Mouse (Mus musculus): Measurements from ENCODE around the gene Lrrc55.

Lrrc55 gene

DNA sequence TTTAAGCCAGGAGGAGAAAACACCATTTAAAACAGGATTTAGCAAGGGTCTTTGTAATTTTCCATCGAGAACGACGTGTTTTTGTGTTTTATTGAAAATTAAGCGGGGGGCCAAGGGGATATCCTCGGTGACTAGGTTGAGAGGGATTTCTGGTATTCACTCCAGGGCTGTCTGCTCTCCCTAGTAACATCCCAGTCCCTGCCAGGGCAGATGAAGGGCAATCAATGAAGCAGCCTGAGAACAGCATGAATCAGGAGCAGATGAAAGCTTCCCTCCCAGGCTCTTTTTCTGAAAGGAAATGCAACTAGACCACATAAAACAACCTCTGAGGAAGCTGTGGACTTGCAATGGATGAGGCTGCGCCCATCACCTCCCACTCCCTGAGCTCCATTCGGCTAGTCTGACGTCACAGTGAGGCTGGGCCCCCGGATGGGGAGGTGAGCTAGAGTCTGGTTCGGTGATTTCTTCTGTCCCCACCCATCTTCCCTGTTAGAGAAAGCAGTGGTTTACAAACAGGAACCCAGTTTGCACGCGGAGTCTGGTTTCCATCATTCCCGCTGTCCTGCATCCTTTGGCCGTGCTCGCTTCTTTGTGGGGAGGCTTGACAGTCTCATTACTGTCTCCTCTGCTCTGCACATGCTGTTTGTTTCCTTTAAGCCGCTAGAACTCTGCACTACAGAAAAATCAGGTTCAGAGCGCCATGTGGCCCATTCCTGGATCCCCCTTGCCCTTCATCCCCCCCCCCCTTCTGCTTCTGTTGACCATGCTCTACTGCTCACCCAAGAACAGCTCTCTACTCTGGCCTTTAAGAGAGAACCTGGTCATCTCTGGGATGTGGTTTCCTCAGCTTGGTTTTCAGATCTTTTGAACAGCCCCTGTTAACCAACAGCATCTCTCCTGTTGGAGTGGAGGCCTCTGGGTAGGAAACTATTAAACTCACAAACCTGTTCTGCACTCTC, 27.5 kb upstream of the Lrrc55 start:
- H3K4me3 ChIP-seq (replicated peaks; ENCODE audit: low read length), result no peak overlapping the region
- no peaks in the 10 kb centered on the region for H3K9me3 ChIP-seq (ENCODE audit: low read length)
- peaks cover 7% of the 10 kb centered on the region for H3K4me1 ChIP-seq (replicated peaks; ENCODE audit: low read depth, low read length)
- H3K36me3 ChIP-seq (ENCODE audit: insufficient read depth, low read length), result no peaks in the 10 kb centered on the region
- TF ChIP-seq POU5F1 (IDR thresholded peaks at IDR 0.05; ENCODE audit: borderline replicate concordance, low read length) (no peak), CTCF (conservative IDR thresholded peaks at IDR 0.05; ENCODE audit: low read length) (no peak), NANOG (IDR thresholded peaks at IDR 0.05; ENCODE audit: borderline replicate concordance, low read length) (no peak)
- peaks cover 4% of the 10 kb centered on the region; the same call in 1 of the 2 replicates for H3K27me3 ChIP-seq (ENCODE audit: insufficient read depth, low read length)

DNA sequence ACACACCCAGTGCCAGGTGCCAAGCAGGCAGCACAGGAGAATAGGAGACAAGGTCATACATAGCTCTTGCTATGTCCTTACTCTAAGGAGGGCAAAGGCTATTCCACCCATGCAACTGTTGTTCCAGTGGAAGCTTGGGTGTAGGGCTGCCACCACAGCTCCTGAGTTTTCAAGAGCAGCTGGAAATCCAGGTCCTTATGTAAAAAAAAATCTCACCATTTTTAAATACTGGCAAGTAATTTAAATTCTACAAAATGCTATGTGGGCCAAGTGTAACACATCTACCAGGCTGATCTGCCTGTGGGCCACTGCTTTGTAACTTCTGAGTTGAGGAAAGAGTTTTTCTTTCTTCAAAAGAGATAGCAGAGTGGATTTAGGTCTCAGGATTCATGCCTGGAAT, 19.6 kb upstream of the Lrrc55 start:
- H3K4me3 ChIP-seq (replicated peaks; ENCODE audit: low read length), result no peak overlapping the region
- H3K4me1 ChIP-seq (replicated peaks; ENCODE audit: low read depth, low read length), result no peaks in the 10 kb centered on the region
- TF ChIP-seq CTCF (conservative IDR thresholded peaks at IDR 0.05; ENCODE audit: low read length), result no peak
- no peak for TF ChIP-seq NANOG (IDR thresholded peaks at IDR 0.05; ENCODE audit: borderline replicate concordance, low read length)
- no peak for TF ChIP-seq POU5F1 (IDR thresholded peaks at IDR 0.05; ENCODE audit: borderline replicate concordance, low read length)
- no peaks in the 10 kb centered on the region for H3K36me3 ChIP-seq (ENCODE audit: insufficient read depth, low read length)
- H3K9me3 ChIP-seq (ENCODE audit: low read length), result no peaks in the 10 kb centered on the region
- H3K27me3 ChIP-seq (ENCODE audit: insufficient read depth, low read length), result peaks cover 4% of the 10 kb centered on the region; the same call in 1 of the 2 replicates

DNA sequence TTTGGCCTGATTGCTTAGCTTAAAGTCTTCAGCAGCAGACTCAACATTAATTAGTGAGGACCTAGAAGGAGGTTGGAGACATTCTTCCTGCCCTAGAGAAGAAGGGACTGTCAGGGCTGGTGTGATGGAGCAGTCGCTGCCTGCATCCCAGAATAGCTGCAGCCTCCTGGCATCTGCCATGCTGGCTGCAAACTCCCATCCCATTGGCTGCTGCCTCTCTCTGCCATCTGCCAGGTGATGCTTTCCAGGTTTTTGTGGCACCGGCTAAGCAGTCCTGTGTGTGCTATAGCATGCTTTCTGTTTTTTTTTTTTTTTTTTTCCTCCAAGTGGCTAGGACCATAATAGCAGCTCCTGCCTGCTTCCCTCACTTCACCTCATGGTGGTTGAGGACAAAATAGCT, 16.7 kb upstream of the Lrrc55 start:
- Histone ChIP-seq H3K9me3 (ENCODE audit: low read length) (no peaks in the 10 kb centered on the region), H3K36me3 (ENCODE audit: insufficient read depth, low read length) (no peaks in the 10 kb centered on the region), H3K4me1 (replicated peaks; ENCODE audit: low read depth, low read length) (no peaks in the 10 kb centered on the region), H3K4me3 (replicated peaks; ENCODE audit: low read length) (no peak overlapping the region), H3K27me3 (ENCODE audit: insufficient read depth, low read length) (no peaks in the 10 kb centered on the region)
- TF ChIP-seq CTCF (conservative IDR thresholded peaks at IDR 0.05; ENCODE audit: low read length) (no peak), POU5F1 (IDR thresholded peaks at IDR 0.05; ENCODE audit: borderline replicate concordance, low read length) (no peak)

DNA sequence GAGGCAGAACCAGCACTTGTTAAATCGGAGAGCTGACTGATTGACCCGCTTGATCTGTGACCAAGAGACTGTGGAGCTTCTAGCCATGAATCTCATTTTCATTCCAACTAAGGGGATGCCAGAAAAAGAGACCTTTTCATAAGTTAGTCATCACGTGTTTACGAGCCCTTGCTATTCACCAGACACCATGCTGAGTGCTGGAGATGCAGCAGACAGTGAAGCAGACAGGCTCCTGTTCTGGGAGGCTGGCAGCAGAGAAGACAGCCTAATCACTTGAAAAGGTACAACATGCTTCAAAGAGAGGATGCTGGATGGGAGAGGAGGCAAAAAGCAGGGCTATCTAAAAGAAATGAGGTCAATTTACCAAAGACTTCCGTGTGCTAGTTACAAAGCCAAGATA, 12.3 kb upstream of the Lrrc55 start:
- Histone ChIP-seq H3K36me3 (ENCODE audit: insufficient read depth, low read length) (no peaks in the 10 kb centered on the region), H3K4me1 (replicated peaks; ENCODE audit: low read depth, low read length) (no peaks in the 10 kb centered on the region), H3K4me3 (replicated peaks; ENCODE audit: low read length) (no peak overlapping the region), H3K9me3 (ENCODE audit: low read length) (no peaks in the 10 kb centered on the region), H3K27me3 (ENCODE audit: insufficient read depth, low read length) (no peaks in the 10 kb centered on the region)
- TF ChIP-seq POU5F1 (IDR thresholded peaks at IDR 0.05; ENCODE audit: borderline replicate concordance, low read length) (no peak), CTCF (conservative IDR thresholded peaks at IDR 0.05; ENCODE audit: low read length) (no peak), NANOG (IDR thresholded peaks at IDR 0.05; ENCODE audit: borderline replicate concordance, low read length) (no peak)

DNA sequence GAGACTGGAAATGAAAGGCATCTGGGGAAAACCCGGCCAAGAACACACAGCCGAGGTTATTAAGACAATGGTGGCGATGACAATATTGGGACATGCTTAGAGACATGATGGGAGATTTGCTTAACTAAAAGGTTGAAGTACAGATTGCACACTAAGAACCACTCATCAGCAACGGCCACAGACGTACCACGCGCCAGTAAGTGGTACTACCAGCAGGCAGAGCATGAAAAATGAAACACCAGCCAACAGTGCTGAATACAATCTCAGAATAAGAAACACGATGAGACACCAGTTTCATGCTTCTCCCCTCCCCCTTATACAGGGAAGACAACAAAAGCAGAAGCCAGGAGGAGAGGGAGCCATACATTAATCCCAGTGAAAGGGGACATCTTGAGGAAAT, 8.2 kb upstream of the Lrrc55 start:
- Histone ChIP-seq H3K27me3 (ENCODE audit: insufficient read depth, low read length) (no peaks in the 10 kb centered on the region), H3K36me3 (ENCODE audit: insufficient read depth, low read length) (no peaks in the 10 kb centered on the region), H3K4me3 (replicated peaks; ENCODE audit: low read length) (no peak overlapping the region), H3K4me1 (replicated peaks; ENCODE audit: low read depth, low read length) (no peaks in the 10 kb centered on the region), H3K9me3 (ENCODE audit: low read length) (no peaks in the 10 kb centered on the region)
- TF ChIP-seq NANOG (IDR thresholded peaks at IDR 0.05; ENCODE audit: borderline replicate concordance, low read length) (no peak), POU5F1 (IDR thresholded peaks at IDR 0.05; ENCODE audit: borderline replicate concordance, low read length) (no peak), CTCF (conservative IDR thresholded peaks at IDR 0.05; ENCODE audit: low read length) (no peak)

DNA sequence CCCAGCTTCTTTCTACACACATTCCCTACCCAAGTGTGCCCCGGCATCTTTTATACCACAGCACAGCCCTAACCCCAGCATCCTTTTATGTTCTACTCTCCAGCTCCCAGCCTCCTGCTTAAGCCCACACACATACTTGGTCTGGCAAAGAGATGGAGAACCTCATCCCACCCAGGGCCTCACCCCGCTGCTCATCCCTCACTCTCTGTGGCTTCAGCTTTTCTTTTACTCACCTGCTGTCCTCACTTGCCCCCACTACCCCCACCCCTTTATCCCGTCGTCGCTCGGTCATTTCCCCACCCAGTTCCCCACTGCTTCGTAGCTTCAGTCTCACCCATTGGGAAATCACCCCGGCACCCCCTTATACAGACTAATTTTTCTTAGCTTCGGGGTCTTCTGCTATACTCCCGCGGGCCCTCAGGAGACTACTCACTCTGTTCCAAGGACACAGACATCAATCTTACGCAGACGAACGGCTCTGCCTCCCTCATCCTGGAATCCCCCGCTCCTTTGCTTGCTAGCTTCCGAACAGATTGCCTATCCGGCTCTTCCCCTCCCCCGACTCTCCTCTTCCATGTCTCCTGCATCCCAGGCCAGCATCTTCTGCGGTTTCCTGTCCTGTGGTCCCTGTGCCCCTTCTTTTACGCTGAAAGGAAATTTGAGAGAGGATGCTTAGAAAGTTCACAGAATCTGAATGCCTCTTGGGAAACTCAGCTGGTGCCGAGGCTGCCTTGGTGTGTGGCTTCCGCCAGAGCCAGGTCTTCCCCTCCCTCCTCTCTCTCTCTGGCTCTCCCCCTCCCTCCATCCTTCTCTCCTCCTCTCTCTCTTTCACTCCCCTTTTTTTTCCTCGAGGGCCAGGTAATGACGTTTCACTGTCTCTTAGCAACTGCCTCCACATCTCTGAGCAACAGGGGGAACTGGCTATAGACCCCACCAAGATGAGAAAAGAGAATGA, 1.3 kb upstream of the Lrrc55 start:
- peaks cover 30% of the 10 kb centered on the region for H3K27me3 ChIP-seq (ENCODE audit: insufficient read depth, low read length)
- H3K9me3 ChIP-seq (ENCODE audit: low read length), result no peaks in the 10 kb centered on the region
- TF ChIP-seq NANOG (IDR thresholded peaks at IDR 0.05; ENCODE audit: borderline replicate concordance, low read length), result no peak
- no peak for TF ChIP-seq CTCF (conservative IDR thresholded peaks at IDR 0.05; ENCODE audit: low read length)
- TF ChIP-seq POU5F1 (IDR thresholded peaks at IDR 0.05; ENCODE audit: borderline replicate concordance, low read length), result no peak
- no peak overlapping the region for H3K4me3 ChIP-seq (replicated peaks; ENCODE audit: low read length)
- no peaks in the 10 kb centered on the region for H3K36me3 ChIP-seq (ENCODE audit: insufficient read depth, low read length)
- H3K4me1 ChIP-seq (replicated peaks; ENCODE audit: low read depth, low read length), result peaks cover 6% of the 10 kb centered on the region; the same call in 1 of the 2 replicates

DNA sequence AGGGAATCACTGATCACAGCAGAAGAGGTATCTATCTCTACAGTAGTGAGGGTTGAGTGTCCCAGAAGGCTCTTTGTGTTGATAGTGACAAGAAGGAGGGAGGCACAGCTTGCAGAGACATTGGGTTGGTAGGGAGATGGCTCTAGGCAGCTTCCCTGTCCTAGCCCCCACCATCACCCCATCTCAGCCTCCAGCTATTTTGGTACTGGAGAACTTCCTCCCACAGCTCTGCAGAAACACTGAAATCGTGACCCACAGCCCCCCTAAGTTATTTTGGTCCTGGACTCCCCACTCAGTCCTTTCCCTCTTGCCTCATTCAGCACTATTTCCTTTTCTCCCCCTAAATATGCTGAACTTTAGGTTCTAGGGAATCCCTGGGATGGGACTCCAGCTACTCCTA, 2.4 kb downstream of the Lrrc55 start:
- no peaks in the 10 kb centered on the region for H3K36me3 ChIP-seq (ENCODE audit: insufficient read depth, low read length)
- peaks cover 6% of the 10 kb centered on the region; the same call in 1 of the 2 replicates for H3K4me1 ChIP-seq (replicated peaks; ENCODE audit: low read depth, low read length)
- no peak overlapping the region for H3K4me3 ChIP-seq (replicated peaks; ENCODE audit: low read length)
- no peaks in the 10 kb centered on the region for H3K9me3 ChIP-seq (ENCODE audit: low read length)
- TF ChIP-seq CTCF (conservative IDR thresholded peaks at IDR 0.05; ENCODE audit: low read length) (no peak), NANOG (IDR thresholded peaks at IDR 0.05; ENCODE audit: borderline replicate concordance, low read length) (no peak), POU5F1 (IDR thresholded peaks at IDR 0.05; ENCODE audit: borderline replicate concordance, low read length) (no peak)
- peaks cover 30% of the 10 kb centered on the region for H3K27me3 ChIP-seq (ENCODE audit: insufficient read depth, low read length)

DNA sequence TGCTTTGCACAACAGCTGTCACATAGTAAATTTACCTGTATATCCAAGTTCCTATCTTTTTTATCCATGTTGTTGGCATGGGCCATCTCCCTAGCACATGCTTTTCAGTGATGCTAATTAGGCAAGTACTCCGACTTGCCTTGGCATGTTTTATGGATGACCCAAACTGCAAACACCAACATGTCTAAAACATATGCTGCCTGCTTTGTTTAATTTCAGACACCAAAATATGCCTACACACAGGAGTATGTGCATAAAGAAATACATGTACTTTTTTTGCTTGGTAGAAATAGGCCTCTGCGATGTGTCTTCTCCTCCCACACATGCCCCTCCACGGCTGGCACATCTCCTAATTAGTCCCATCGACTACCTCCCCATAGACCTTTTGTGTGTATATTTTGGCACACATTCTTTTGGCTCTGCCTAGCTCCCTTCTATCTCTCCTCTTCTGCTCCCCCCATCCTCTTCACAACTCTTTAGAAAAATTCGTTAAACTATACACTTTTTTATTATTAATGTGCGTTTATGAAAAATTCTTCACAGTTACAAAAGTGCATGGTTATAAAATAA, 9.3 kb downstream of the Lrrc55 start:
- Histone ChIP-seq H3K9me3 (ENCODE audit: low read length) (no peaks in the 10 kb centered on the region), H3K27me3 (ENCODE audit: insufficient read depth, low read length) (no peaks in the 10 kb centered on the region), H3K4me3 (replicated peaks; ENCODE audit: low read length) (no peak overlapping the region), H3K4me1 (replicated peaks; ENCODE audit: low read depth, low read length) (no peaks in the 10 kb centered on the region), H3K36me3 (ENCODE audit: insufficient read depth, low read length) (no peaks in the 10 kb centered on the region)
- no peak for TF ChIP-seq CTCF (conservative IDR thresholded peaks at IDR 0.05; ENCODE audit: low read length)
- no peak for TF ChIP-seq POU5F1 (IDR thresholded peaks at IDR 0.05; ENCODE audit: borderline replicate concordance, low read length)
- TF ChIP-seq NANOG (IDR thresholded peaks at IDR 0.05; ENCODE audit: borderline replicate concordance, low read length), result no peak
